Mouse (Mus musculus) intestine, embryonic 16.5 days (tissue): Measurements from ENCODE around the gene Gpr132. TPM values are rescaled to one million over a fixed set of nuclear protein-coding genes. Genes with fewer than 3 reads are reported as not detected.

ENCODE experiments used
- ATAC-seq: fragments of 200-750 bp; cut with Nextera tagmentation; 2 replicates; pipeline ENCODE4 v1.8.0; 2017; ENCODE audit warnings: moderate TSS enrichment, moderate library complexity
- H3K27ac ChIP-seq: fragments of 300-500 bp; sonication (generic); 2 replicates; pipeline ENCODE4 v1.5.1; 2014; ENCODE audit warnings: mild to moderate bottlenecking, low read length
- H3K27me3 ChIP-seq: fragments of 300-500 bp; sonication (generic); replicated peaks from 2 replicates; pipeline ENCODE4 v1.6.1; 2014; ENCODE audit warnings: low read length, control low read depth, mixed read lengths; ENCODE audit not compliant: control insufficient read depth, insufficient read depth
- H3K36me3 ChIP-seq: fragments of 300-500 bp; sonication (generic); 2 replicates; pipeline ENCODE4 v1.6.1; 2014; ENCODE audit warnings: low read length, control low read depth; ENCODE audit not compliant: control insufficient read depth, insufficient read depth
- H3K4me1 ChIP-seq: fragments of 300-500 bp; sonication (generic); 2 replicates; pipeline ENCODE4 v1.6.1; 2014; ENCODE audit warnings: low read length, control low read depth, mixed read lengths; ENCODE audit not compliant: control insufficient read depth, insufficient read depth
- H3K4me2 ChIP-seq: fragments of 300-500 bp; sonication (generic); 2 replicates; pipeline ENCODE4 v1.6.1; 2014; ENCODE audit warnings: low read depth, low read length, control low read depth
- H3K4me3 ChIP-seq: fragments of 300-500 bp; sonication (generic); 2 replicates; pipeline ENCODE4 v1.5.1; 2014; ENCODE audit warnings: mild to moderate bottlenecking, low read length
- H3K9ac ChIP-seq: fragments of 300-500 bp; sonication (generic); 2 replicates; pipeline ENCODE4 v1.6.1; 2014; ENCODE audit warnings: low read depth, low read length
- H3K9me3 ChIP-seq: fragments of 300-500 bp; sonication (generic); 2 replicates; pipeline ENCODE4 v1.6.1; 2016; ENCODE audit warnings: low read length, control low read depth; ENCODE audit not compliant: control insufficient read depth
- WGBS: fragments of 180-500 bp; shearing (Covaris S2); extraction: QIAGEN DNeasy Blood & Tissue Kit; methylation state at CpG from one replicate; pipeline ENCODE4 v1.1.7; 2014; 5-methylcytosine and 5-hydroxymethylcytosine counted together
- polyA plus RNA-seq: library from polyadenylated mRNA; unstranded; fragments of >200 nt; fragmentation: Nextera tagmentation; extraction: Ambion mirVana; gene quantifications from 2 replicates; pipeline ENCODE4 v1.2.1, GENCODE M21; 2015

The Gpr132 gene
- polyA plus RNA-seq, 1 experiment from 2014 or later, result 0.40 TPM

DNA sequence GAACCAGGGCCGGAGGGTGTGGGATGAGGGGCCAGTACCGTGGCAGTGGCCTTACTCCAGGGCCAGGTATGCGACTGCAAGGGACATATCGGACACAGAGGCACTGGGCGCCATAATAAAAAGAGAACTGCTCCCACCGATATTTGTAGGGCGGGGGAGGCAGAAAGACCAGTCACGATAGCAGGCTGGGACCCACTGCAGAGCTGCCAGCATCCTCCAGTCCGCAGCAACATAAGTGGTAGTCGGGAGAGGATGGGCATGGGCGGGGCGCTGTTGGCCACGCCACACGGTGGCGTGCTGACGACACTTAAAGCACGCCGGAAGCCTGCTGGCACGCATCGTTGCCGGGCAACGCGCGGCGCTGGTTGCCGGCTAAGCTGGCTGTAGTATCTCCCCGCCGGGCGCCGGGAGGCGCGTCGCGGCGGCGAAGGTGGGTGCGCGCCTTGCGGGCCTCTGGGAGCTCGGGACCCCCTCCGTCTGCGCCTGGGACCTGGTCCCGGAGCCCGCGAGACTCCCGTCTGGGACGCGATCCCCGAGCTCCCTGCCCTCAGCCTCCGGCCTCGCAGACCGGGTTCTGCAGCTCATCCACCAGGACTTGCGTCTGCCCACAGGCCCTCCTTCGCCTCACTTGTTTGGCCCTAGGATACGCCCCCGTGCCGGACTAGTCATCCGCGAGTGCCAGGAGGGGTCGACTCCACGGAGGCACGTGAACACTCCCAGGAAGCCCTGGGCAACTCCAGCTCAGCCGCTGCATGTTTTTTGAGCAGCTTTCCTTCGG, 59.3 kb downstream of the Gpr132 start, which contains the start of gene Clba1:
TSS of gene Clba1 (plus strand) at position 351 of the 778 bp plus-strand sequence.
- H3K9ac ChIP-seq, result peak within 1 kb of the TSS; percentile 54
- H3K27me3 ChIP-seq, result no peaks in the 10 kb centered on the region; the same call in 1 of the 2 replicates
- ATAC-seq, result peak; percentile 96
- no peaks in the 10 kb centered on the region for H3K36me3 ChIP-seq
- no peak within 1 kb of the TSS for H3K27ac ChIP-seq
- H3K4me1 ChIP-seq, result peaks cover 11% of the 10 kb centered on the region
- H3K9me3 ChIP-seq, result no peaks in the 10 kb centered on the region
- WGBS, result under 1% methylated on average over 64 of the region's 64 CpGs
- H3K4me2 ChIP-seq, result peak within 1 kb of the TSS; percentile 98
- peak within 1 kb of the TSS; percentile 71 for H3K4me3 ChIP-seq

DNA sequence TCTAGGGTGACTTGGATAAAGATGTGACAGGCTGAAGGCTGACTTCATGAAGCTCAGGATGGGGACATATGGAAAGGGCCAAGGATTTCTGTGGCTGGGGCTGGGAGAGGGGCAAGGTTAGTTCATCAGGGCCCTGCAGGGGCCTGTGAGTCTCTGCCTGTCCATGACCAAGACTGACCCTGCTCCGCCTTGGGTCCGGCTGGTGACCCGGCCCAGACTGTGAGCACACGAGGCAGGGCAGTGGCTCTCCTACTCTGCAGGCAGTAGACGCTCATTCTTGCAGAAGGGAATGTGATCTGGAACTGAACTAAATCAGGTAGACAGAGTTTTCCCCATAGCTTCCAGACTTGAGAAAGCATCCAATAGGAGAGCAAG, 59.8 kb downstream of the Gpr132 start:
- peak overlapping the region; percentile 71; the same call in 1 of the 2 replicates for H3K4me3 ChIP-seq
- no peaks in the 10 kb centered on the region for H3K9me3 ChIP-seq
- H3K36me3 ChIP-seq, result no peaks in the 10 kb centered on the region
- peak overlapping the region; percentile 98 for H3K4me2 ChIP-seq
- peaks cover 11% of the 10 kb centered on the region for H3K4me1 ChIP-seq
- no peaks in the 10 kb centered on the region; the same call in 1 of the 2 replicates for H3K27me3 ChIP-seq
- ATAC-seq, result peak; percentile 25
- 67% methylated on average over 5 of the region's 5 CpGs for WGBS
- no peak overlapping the region for H3K27ac ChIP-seq
- H3K9ac ChIP-seq, result peak overlapping the region; percentile 54; the same call in 1 of the 2 replicates

DNA sequence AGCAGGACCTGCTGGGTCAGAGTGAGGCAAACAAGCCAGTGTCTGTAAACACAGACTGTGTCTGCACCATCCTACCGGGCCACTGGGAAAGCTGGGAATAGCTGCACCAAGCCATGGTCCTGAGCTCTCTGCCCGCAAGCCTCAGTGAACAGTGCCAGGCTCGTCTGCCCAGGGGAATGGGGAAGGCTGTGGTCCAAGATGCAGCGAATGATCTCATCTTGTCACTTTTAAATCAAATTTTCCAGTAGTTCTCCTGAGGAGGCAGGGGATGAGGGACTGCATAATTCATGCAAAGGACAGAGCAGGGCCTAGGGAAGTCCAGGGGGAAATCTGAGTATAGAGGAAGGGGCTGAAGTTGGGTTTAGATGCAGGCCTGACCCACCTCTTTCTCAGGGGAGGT, 60.2 kb downstream of the Gpr132 start:
- H3K27ac ChIP-seq, result no peak overlapping the region
- ATAC-seq, result no peak
- no peaks in the 10 kb centered on the region for H3K36me3 ChIP-seq
- H3K9ac ChIP-seq, result 0 out of 2 replicates have a peak overlapping the region, but pooled peaks have one; percentile 54
- WGBS, result 88% methylated on average over 4 of the region's 4 CpGs
- no peaks in the 10 kb centered on the region; the same call in 1 of the 2 replicates for H3K27me3 ChIP-seq
- H3K9me3 ChIP-seq, result no peaks in the 10 kb centered on the region
- H3K4me3 ChIP-seq, result no peak overlapping the region
- H3K4me2 ChIP-seq, result no peak overlapping the region
- H3K4me1 ChIP-seq, result peaks cover 11% of the 10 kb centered on the region

DNA sequence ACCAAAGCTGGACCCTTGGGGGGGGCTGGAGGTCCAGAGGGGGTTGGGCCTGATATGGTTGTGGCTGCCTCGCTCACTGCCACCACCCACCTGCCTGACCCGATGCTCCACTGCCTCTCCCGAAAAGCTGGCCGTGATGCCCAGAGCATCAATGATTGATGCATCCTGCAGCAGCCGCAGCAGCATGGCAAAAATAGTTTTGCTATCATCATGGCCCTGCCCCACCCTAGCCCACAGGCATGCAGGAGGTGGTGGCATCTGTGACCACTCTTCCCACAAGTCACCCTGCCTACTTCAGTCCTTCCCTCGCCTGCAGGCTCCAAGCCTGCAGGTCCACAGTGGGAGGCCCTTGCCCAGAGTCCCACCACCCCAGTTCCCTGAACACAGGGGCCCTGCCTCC, 62.0 kb downstream of the Gpr132 start:
- WGBS, result 74% methylated on average over 6 of the region's 6 CpGs
- Histone ChIP-seq H3K27ac (no peak overlapping the region), H3K4me1 (peaks cover 24% of the 10 kb centered on the region), H3K9ac (no peak overlapping the region), H3K27me3 (peaks cover 8% of the 10 kb centered on the region; the same call in 1 of the 2 replicates), H3K4me2 (no peak overlapping the region), H3K9me3 (no peaks in the 10 kb centered on the region), H3K36me3 (no peaks in the 10 kb centered on the region), H3K4me3 (no peak overlapping the region)
- ATAC-seq, result no peak

DNA sequence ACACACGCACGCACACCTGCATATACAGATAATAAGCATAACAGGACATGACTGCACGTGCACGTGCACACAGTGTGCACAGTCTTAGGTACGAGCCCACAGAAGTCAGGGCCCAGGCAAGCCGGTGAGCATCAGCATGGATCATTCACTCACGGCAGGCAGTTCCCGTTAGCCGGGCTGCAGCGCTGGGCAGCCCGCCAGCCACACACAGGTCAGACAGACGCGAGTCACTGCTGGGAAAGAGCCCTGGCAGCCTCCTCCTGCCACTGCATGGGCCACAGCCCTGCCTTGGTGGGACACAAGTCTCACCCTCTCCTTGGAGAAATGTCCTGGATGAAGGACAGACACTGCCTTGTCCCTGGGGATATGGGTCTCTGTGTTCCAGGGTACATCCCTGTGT, 64.0 kb downstream of the Gpr132 start:
- Histone ChIP-seq H3K27ac (no peak overlapping the region), H3K9ac (no peak overlapping the region), H3K27me3 (peaks cover 9% of the 10 kb centered on the region; the same call in 1 of the 2 replicates), H3K4me3 (no peak overlapping the region), H3K4me2 (no peak overlapping the region), H3K9me3 (no peaks in the 10 kb centered on the region), H3K4me1 (peaks cover 20% of the 10 kb centered on the region), H3K36me3 (no peaks in the 10 kb centered on the region)
- ATAC-seq, result no peak
- 51% methylated on average over 13 of the region's 13 CpGs for WGBS

DNA sequence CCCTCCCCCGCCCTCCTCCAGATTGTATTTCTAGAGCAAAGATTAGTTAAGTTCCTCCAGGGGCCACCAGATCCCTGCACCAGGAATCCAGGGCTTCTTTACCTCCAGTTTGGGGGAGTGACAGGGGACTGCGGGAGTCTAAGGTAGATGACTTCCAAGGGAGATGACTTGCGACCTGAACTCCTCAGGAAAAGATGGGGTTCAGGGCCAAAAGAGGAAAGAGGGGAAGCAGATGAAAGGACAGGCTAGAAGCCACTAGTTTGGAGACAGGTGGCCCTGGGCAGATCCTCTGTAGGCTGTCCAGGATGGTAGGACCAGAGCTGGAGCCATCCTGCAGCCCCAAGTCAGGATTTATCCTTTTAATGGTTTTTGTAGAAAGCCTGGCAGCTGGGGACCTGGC, 65.1 kb downstream of the Gpr132 start:
- Histone ChIP-seq H3K9ac (0 out of 2 replicates have a peak overlapping the region, but pooled peaks have one; percentile 66), H3K27me3 (peaks cover 9% of the 10 kb centered on the region; the same call in 1 of the 2 replicates), H3K36me3 (no peaks in the 10 kb centered on the region), H3K4me1 (peaks cover 25% of the 10 kb centered on the region), H3K4me3 (no peak overlapping the region), H3K27ac (no peak overlapping the region), H3K9me3 (no peaks in the 10 kb centered on the region), H3K4me2 (peak overlapping the region; percentile 100)
- ATAC-seq, result no peak
- WGBS, result 38% methylated on average over 3 of the region's 3 CpGs

DNA sequence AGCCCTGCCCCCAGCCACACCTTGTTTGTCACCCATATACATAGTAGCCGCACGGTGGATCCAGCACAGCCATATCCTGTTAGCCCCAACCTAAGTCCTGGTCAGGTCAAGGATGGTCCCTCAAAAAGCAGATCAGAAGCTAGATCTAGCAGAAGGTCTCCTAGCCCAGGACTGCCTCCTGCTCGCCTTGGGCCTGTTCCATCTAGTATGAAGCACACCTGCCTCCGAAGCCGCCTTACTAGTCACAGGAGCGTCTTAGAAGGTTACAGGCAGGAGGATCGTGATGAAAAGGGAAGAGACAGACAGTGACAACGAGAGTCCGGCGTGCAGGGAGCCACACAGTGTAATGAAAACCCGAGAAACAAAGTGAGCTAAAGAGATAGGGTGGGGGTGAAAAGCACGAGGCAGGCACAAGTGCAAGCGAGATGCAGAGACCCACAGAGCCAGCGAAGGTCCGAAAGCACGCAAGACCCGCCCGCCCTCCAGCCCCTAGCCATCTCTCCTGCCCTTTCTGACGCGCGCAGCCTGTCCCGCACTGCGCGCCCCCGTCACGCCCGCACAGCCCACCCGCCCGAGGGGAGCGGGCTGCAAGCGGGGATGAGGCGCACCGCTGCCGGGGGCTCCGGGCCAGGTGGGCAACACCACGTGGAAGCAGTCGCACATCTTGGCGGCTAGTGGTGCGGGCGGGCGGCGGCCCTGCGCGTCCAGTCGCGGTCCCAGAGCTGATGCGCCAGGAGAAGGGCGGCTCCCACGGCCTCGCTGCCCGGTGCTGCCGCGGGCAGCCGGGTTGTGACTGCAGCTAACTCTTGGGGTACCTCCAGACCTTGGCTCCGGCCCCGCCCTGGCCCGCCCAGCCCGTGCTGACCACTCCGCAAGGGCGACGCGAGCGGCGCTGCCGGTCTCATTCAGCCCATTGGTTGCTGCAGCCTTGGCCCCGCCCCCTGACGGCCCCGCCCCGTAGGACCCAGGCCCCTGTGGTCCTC, 65.9 kb downstream of the Gpr132 start, which contains the start of gene Ahnak2:
TSS of gene Ahnak2 (minus strand) at position 794 of the 983 bp plus-strand sequence.
- Histone ChIP-seq H3K9me3 (no peaks in the 10 kb centered on the region), H3K4me2 (peak within 1 kb of the TSS; percentile 100), H3K4me3 (peak within 1 kb of the TSS; percentile 61), H3K36me3 (no peaks in the 10 kb centered on the region), H3K4me1 (peaks cover 31% of the 10 kb centered on the region), H3K9ac (peak within 1 kb of the TSS; percentile 66), H3K27me3 (peaks cover 9% of the 10 kb centered on the region; the same call in 1 of the 2 replicates), H3K27ac (no peak within 1 kb of the TSS)
- 3% methylated on average over 63 of the region's 69 CpGs for WGBS
- ATAC-seq, result peak; percentile 68
